Mouse (Mus musculus) kidney, adult 2 months (tissue): ENCODE measurements at regions not wholly inside any gene's neighbourhood (a gene's known extent, or its start where the extent isn't known, plus 50 kb on each side); places are given as distances from the start of the nearest gene placed in this dataset.

Experiments used
- CTCF ChIP-seq: fragments of 200-500 bp; conservative IDR thresholded peaks from 2 replicates; pipeline ENCODE4 v1.5.1; 2011; ENCODE audit warnings: low read depth, mild to moderate bottlenecking, control low read depth, low read length, moderate library complexity, mixed read lengths; ENCODE audit not compliant: insufficient read depth, insufficient read length
- POLR2A ChIP-seq: fragments of 200-500 bp; IDR thresholded peaks from one replicate; pipeline ENCODE4 v1.6.1; 2011; ENCODE audit warnings: low read depth, low read length, control low read depth

- TF ChIP-seq POLR2A, result no peak
- TF ChIP-seq CTCF, result no peak
Observed at GRCm38 (mm10) chr12:93142265-93142664, 1293.3 kb upstream of the Sel1l start.
